Mouse (Mus musculus): Measurements from ENCODE around the gene Syt8. TPM values are rescaled to one million over a fixed set of nuclear protein-coding genes. Genes with fewer than 3 reads are reported as not detected.

The Syt8 gene
- polyA plus RNA-seq, 1 experiment from 2014 or later = not detected

DNA sequence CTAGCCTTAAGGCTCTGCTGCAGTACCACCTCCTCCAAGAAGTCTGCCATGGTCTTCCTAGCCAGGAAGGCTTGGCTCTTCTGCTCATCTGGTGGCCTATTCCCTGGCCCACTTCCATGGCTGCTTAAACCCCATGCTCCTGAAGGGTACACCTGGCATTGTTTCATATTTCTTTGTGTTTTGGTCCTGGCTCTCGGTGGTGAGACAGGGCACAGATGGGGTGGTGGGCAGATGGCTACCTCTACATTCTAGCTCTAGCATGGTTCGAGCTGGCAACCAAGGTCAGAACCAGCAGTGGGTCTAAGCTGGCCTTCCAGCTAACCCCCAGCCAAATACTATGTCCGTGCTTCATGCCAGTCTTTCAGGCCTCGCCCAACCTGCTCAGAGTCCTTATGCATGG lies 38.3 kb downstream of the Syt8 start:
- Histone ChIP-seq H3K27me3 (replicated peaks; ENCODE audit: control insufficient read depth, insufficient read depth, low read length) (no peaks in the 10 kb centered on the region), H3K27ac (ENCODE audit: low read depth, low read length) (no peak overlapping the region), H3K4me1 (ENCODE audit: control insufficient read depth, insufficient read depth, low read length) (peaks cover 3% of the 10 kb centered on the region; the same call in 1 of the 2 replicates), H3K4me2 (ENCODE audit: low read length) (no peak overlapping the region), H3K9me3 (replicated peaks; ENCODE audit: control insufficient read depth, low read length) (no peaks in the 10 kb centered on the region), H3K4me3 (ENCODE audit: low read depth, low read length) (no peak overlapping the region), H3K9ac (ENCODE audit: low read length) (no peak overlapping the region), H3K36me3 (ENCODE audit: control insufficient read depth, insufficient read depth, low read length) (no peaks in the 10 kb centered on the region)
- ATAC-seq (no peak), DNase-seq (ENCODE audit: low spot score) (no peak)
- 91% methylated on average over 4 of the region's 4 CpGs for WGBS

DNA sequence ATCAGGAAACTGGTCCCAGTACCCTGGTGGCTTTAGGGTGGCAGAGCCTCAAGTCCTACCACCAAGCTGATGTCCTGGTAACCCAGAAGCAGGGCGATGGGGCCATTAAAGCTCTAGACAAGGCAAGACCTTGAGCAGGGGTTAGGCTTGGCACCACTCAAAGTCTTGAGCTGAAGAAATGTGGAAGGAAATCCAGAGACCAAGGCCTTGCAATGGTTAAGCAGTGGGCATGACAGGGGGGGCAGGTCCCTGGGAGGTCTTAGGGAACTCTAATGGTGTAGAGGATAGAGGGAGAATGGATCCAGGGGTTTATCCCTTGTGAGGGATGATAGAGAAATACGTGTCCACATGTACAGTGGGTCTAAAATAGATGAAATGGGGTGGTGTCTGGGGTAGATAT lies 38.8 kb downstream of the Syt8 start:
- H3K4me1 ChIP-seq (ENCODE audit: control insufficient read depth, insufficient read depth, low read length) = peaks cover 3% of the 10 kb centered on the region; the same call in 1 of the 2 replicates
- no peak overlapping the region for H3K27ac ChIP-seq (ENCODE audit: low read depth, low read length)
- no peaks in the 10 kb centered on the region for H3K36me3 ChIP-seq (ENCODE audit: control insufficient read depth, insufficient read depth, low read length)
- DNase-seq (ENCODE audit: low spot score) (no peak), ATAC-seq (no peak)
- H3K9me3 ChIP-seq (replicated peaks; ENCODE audit: control insufficient read depth, low read length) = no peaks in the 10 kb centered on the region
- H3K4me2 ChIP-seq (ENCODE audit: low read length) = no peak overlapping the region
- no peaks in the 10 kb centered on the region for H3K27me3 ChIP-seq (replicated peaks; ENCODE audit: control insufficient read depth, insufficient read depth, low read length)
- 84% methylated on average over 2 of the region's 2 CpGs for WGBS
- H3K4me3 ChIP-seq (ENCODE audit: low read depth, low read length) = no peak overlapping the region
- H3K9ac ChIP-seq (ENCODE audit: low read length) = no peak overlapping the region

DNA sequence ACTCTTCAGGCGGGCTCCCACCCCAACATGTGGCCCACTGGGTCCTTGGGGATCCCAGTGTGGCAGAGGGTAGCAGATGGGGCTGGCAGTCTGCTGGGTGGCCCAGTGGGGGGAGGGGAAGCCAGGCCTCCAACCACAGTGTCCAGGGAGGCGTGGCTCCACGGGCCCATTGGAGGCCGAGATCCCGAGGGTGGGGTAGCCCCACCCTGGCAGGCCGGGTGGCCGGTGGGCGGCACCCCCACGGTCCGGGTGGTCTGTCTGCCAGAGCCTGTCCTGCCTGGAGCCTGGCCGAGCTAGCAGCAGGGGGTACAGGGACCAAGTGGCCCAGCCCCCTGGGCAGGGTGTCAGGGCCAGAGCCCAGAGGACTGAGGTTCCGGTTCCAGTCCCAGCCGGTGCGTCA lies 40.1 kb downstream of the Syt8 start:
- H3K9ac ChIP-seq (ENCODE audit: low read length) = no peak overlapping the region
- no peaks in the 10 kb centered on the region for H3K9me3 ChIP-seq (replicated peaks; ENCODE audit: control insufficient read depth, low read length)
- 86% methylated on average over 14 of the region's 14 CpGs for WGBS
- H3K4me1 ChIP-seq (ENCODE audit: control insufficient read depth, insufficient read depth, low read length) = peaks cover 3% of the 10 kb centered on the region; the same call in 1 of the 2 replicates
- H3K27ac ChIP-seq (ENCODE audit: low read depth, low read length) = no peak overlapping the region
- H3K4me2 ChIP-seq (ENCODE audit: low read length) = no peak overlapping the region
- H3K4me3 ChIP-seq (ENCODE audit: low read depth, low read length) = no peak overlapping the region
- no peaks in the 10 kb centered on the region for H3K36me3 ChIP-seq (ENCODE audit: control insufficient read depth, insufficient read depth, low read length)
- DNase-seq (ENCODE audit: low spot score) = no peak
- no peak for ATAC-seq
- no peaks in the 10 kb centered on the region for H3K27me3 ChIP-seq (replicated peaks; ENCODE audit: control insufficient read depth, insufficient read depth, low read length)

DNA sequence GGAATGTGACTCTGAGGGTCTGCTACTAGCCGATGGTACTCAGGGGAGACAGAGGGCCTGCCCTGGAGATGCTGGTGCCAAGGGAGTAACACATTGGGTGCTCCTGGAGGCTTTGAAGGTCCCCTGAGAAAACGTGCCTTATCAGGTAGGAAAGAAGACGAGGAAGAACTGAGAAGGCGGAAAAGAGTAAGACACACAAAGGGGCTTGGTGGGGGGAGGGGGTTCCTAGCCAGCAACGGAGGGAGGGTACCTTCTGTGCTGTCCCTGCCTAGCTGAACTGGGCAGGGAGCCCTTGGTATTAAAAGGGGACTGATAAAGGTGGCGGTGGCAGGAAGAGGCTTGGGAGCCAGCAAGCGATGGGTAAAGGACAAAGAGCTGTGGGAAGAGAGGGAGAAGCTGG lies 41.0 kb downstream of the Syt8 start:
- DNase-seq (ENCODE audit: low spot score) (no peak), ATAC-seq (no peak)
- Histone ChIP-seq H3K9ac (ENCODE audit: low read length) (no peak overlapping the region), H3K27me3 (replicated peaks; ENCODE audit: control insufficient read depth, insufficient read depth, low read length) (no peaks in the 10 kb centered on the region), H3K36me3 (ENCODE audit: control insufficient read depth, insufficient read depth, low read length) (no peaks in the 10 kb centered on the region), H3K4me1 (ENCODE audit: control insufficient read depth, insufficient read depth, low read length) (peaks cover 3% of the 10 kb centered on the region; the same call in 1 of the 2 replicates), H3K4me2 (ENCODE audit: low read length) (no peak overlapping the region), H3K27ac (ENCODE audit: low read depth, low read length) (no peak overlapping the region), H3K9me3 (replicated peaks; ENCODE audit: control insufficient read depth, low read length) (no peaks in the 10 kb centered on the region), H3K4me3 (ENCODE audit: low read depth, low read length) (no peak overlapping the region)
- 57% methylated on average over 7 of the region's 7 CpGs for WGBS

DNA sequence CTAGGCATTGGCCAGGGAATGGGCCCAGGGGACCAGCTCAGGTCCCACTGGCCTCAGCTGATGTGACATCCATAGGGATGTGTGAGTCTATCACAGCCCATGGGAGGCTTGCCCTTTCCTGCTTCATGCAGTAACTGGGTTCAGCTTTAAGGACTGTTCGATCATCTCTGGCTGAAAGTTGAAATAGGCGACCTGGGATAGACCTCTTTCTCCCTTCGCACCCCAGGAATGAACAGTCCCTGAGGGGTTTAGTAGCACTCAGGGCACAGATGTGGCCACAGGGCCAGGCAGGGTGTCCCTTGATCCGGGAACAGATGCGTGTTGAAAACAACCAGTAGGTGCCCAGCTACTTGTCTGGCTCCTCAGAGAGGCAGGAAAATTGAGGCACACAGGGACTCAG lies 41.6 kb downstream of the Syt8 start:
- Histone ChIP-seq H3K9me3 (replicated peaks; ENCODE audit: control insufficient read depth, low read length) (no peaks in the 10 kb centered on the region), H3K9ac (ENCODE audit: low read length) (no peak overlapping the region), H3K4me3 (ENCODE audit: low read depth, low read length) (no peak overlapping the region), H3K27me3 (replicated peaks; ENCODE audit: control insufficient read depth, insufficient read depth, low read length) (no peaks in the 10 kb centered on the region), H3K4me1 (ENCODE audit: control insufficient read depth, insufficient read depth, low read length) (peaks cover under 1% of the 10 kb centered on the region), H3K4me2 (ENCODE audit: low read length) (no peak overlapping the region), H3K36me3 (ENCODE audit: control insufficient read depth, insufficient read depth, low read length) (no peaks in the 10 kb centered on the region), H3K27ac (ENCODE audit: low read depth, low read length) (no peak overlapping the region)
- no peak for DNase-seq (ENCODE audit: low spot score)
- no peak for ATAC-seq
- WGBS = 82% methylated on average over 5 of the region's 5 CpGs

DNA sequence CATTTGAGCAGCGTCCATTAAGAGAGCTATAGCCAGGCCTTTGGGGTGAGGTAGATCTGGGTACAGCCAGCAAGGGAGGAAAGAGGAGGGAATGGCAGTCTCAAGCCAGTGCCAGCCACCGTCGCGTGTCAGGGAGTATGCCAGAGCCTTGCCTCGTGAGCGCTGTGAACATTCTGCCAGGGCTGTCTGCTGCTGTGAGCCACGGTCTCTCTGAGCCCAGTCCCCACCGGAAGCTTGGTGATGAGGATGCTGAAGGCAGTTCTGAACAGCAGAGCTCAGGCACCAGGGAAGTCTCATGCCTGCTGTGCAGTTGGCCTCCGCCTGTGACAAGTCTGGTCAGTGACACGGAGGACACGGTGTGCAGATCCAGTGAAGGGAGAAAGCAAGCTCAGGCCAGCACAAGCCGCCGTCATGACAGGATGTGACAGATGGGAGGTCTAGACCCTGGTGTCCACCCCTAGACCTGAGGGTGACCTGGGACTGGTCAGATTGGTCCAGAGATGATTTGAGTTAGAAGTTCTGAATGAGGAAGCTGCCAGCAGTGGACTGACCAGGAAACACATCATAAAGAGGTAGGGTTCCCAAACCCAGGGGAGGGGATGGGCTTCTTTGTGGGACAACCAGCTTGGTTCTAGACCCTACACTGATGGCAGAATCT lies 42.3 kb downstream of the Syt8 start:
- no peak for ATAC-seq
- 85% methylated on average over 13 of the region's 13 CpGs for WGBS

DNA sequence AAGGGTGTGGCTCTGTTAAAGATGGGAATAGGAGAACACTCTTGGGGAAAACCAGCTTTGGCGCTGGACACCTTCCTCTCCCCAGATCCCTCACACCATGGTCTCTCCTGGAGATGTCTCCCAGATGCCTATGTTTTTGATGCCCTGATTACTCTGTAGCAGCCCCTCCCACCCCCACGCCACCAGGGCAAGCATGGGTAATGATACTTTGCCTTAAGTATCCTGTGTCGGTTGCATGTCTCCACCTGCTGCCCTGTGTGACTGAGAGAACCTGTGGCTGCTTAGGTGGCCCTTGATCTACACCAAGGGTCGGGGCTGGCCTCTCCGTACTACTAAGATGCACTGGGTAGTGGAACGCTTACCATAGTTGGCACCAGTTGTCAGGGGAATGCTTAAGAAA lies 43.4 kb downstream of the Syt8 start:
- ATAC-seq (no peak), DNase-seq (ENCODE audit: low spot score) (no peak)
- no peak overlapping the region for H3K4me2 ChIP-seq (ENCODE audit: low read length)
- peaks cover 18% of the 10 kb centered on the region for H3K4me1 ChIP-seq (ENCODE audit: control insufficient read depth, insufficient read depth, low read length)
- 94% methylated on average over 6 of the region's 6 CpGs for WGBS
- no peak overlapping the region for H3K9ac ChIP-seq (ENCODE audit: low read length)
- no peaks in the 10 kb centered on the region for H3K27me3 ChIP-seq (replicated peaks; ENCODE audit: control insufficient read depth, insufficient read depth, low read length)
- H3K9me3 ChIP-seq (replicated peaks; ENCODE audit: control insufficient read depth, low read length) = no peaks in the 10 kb centered on the region
- no peaks in the 10 kb centered on the region for H3K36me3 ChIP-seq (ENCODE audit: control insufficient read depth, insufficient read depth, low read length)
- no peak overlapping the region for H3K4me3 ChIP-seq (ENCODE audit: low read depth, low read length)
- no peak overlapping the region for H3K27ac ChIP-seq (ENCODE audit: low read depth, low read length)

More for the DNA sequence above, 42.3 kb downstream of the Syt8 start:
- Histone ChIP-seq H3K27me3 (replicated peaks; ENCODE audit: control insufficient read depth, insufficient read depth, low read length) (no peaks in the 10 kb centered on the region), H3K4me2 (ENCODE audit: low read length) (no peak overlapping the region), H3K4me1 (ENCODE audit: control insufficient read depth, insufficient read depth, low read length) (peaks cover 7% of the 10 kb centered on the region), H3K36me3 (ENCODE audit: control insufficient read depth, insufficient read depth, low read length) (no peaks in the 10 kb centered on the region), H3K4me3 (ENCODE audit: low read depth, low read length) (no peak overlapping the region), H3K9ac (ENCODE audit: low read length) (no peak overlapping the region), H3K9me3 (replicated peaks; ENCODE audit: control insufficient read depth, low read length) (no peaks in the 10 kb centered on the region), H3K27ac (ENCODE audit: low read depth, low read length) (no peak overlapping the region)
- DNase-seq (ENCODE audit: low spot score) = no peak

DNA sequence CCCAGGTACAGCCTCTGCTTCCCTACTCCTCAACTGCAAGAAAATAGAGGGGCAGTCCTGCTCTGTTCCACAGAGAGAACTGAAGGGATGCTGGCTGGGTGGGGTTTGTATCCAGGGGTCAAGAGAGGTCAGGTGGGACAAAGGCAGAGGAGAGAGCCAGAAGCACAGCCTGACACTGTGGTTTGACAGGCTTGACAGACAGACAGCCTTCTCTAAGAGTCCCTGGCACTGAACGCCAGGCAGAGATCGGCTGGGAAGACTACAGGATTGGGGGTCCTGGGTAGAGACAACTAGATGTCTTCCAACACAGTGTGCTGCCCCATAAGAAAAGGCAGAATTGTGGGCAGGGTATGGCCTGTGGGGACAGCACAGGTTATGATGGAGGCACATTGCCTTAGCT lies 43.9 kb downstream of the Syt8 start:
- Histone ChIP-seq H3K27me3 (replicated peaks; ENCODE audit: control insufficient read depth, insufficient read depth, low read length) (no peaks in the 10 kb centered on the region), H3K4me3 (ENCODE audit: low read depth, low read length) (no peak overlapping the region), H3K27ac (ENCODE audit: low read depth, low read length) (no peak overlapping the region), H3K4me2 (ENCODE audit: low read length) (no peak overlapping the region), H3K9ac (ENCODE audit: low read length) (no peak overlapping the region), H3K4me1 (ENCODE audit: control insufficient read depth, insufficient read depth, low read length) (peaks cover 19% of the 10 kb centered on the region), H3K9me3 (replicated peaks; ENCODE audit: control insufficient read depth, low read length) (no peaks in the 10 kb centered on the region), H3K36me3 (ENCODE audit: control insufficient read depth, insufficient read depth, low read length) (no peaks in the 10 kb centered on the region)
- DNase-seq (ENCODE audit: low spot score) = no peak
- WGBS = 58% methylated on average over 2 of the region's 2 CpGs
- no peak for ATAC-seq

DNA sequence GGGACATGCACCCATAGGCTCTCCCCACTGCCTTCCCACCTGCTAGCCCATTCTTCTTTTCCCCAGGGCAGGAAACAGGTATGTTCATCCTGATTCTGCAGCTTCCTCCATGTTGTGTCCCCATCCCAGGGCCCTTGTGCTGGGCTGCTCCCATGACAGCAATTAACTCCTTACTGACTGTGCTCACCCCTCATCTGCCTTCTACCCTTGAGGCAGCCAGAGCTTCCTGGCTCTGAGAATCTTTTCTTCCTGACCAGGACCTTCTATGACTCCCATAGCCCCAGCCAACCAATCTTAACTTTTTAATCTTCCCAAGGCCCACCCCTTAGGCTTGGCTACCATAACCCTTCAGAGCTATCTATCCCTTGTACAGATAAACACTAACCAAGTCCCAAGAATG lies 44.7 kb downstream of the Syt8 start:
- Histone ChIP-seq H3K9me3 (replicated peaks; ENCODE audit: control insufficient read depth, low read length) (no peaks in the 10 kb centered on the region), H3K27me3 (replicated peaks; ENCODE audit: control insufficient read depth, insufficient read depth, low read length) (no peaks in the 10 kb centered on the region), H3K9ac (ENCODE audit: low read length) (no peak overlapping the region), H3K4me1 (ENCODE audit: control insufficient read depth, insufficient read depth, low read length) (peaks cover 19% of the 10 kb centered on the region), H3K4me2 (ENCODE audit: low read length) (no peak overlapping the region), H3K36me3 (ENCODE audit: control insufficient read depth, insufficient read depth, low read length) (no peaks in the 10 kb centered on the region), H3K27ac (ENCODE audit: low read depth, low read length) (no peak overlapping the region), H3K4me3 (ENCODE audit: low read depth, low read length) (no peak overlapping the region)
- no peak for DNase-seq (ENCODE audit: low spot score)
- ATAC-seq = no peak
